Mouse (Mus musculus) MEL-GATA-1-ER (cell line): ENCODE results near the gene Gria3.
A peak's percentile ranks its signal among the peaks of the same experiment; 100 is the strongest.

Source experiments
- DNase-seq: peaks from one replicate; pipeline ENCODE4 v3.0.0-alpha.2; 2012; ENCODE audit warnings: low read depth; ENCODE audit errors: extremely low read depth

The Gria3 gene

GRCm38 (mm10) chrX:41400058-41400904 lies at the start of gene Gria3:
Gene Gria3, plus strand, starts transcription at chrX:41400854.
- DNase-seq = no peak

GRCm38 (mm10) chrX:41387086-41387485 lies 13.6 kb upstream of the Gria3 start:
- DNase-seq = no peak

- peak; percentile 77 for DNase-seq
These were observed 11.6 kb upstream of the Gria3 start for GRCm38 (mm10) chrX:41389079-41389478.

- no peak for DNase-seq
These were observed 2.2 kb upstream of the Gria3 start for GRCm38 (mm10) chrX:41398482-41398881.

GRCm38 (mm10) chrX:41401186-41401585 lies 532 bp downstream of the Gria3 start:
- no peak for DNase-seq

GRCm38 (mm10) chrX:41401590-41402240 lies 1.1 kb downstream of the Gria3 start:
- no peak for DNase-seq

- DNase-seq = no peak
These were observed 2.0 kb downstream of the Gria3 start for GRCm38 (mm10) chrX:41402656-41403055.

- no peak for DNase-seq
These were observed 5.6 kb downstream of the Gria3 start for GRCm38 (mm10) chrX:41406288-41406687.

- DNase-seq = no peak
These were observed 9.1 kb downstream of the Gria3 start for GRCm38 (mm10) chrX:41409791-41410190.

- no peak for DNase-seq
These were observed 25.0 kb downstream of the Gria3 start for GRCm38 (mm10) chrX:41425651-41426050.

- DNase-seq = no peak
These were observed 27.4 kb downstream of the Gria3 start for GRCm38 (mm10) chrX:41428011-41428410.

- no peak for DNase-seq
These were observed 34.9 kb downstream of the Gria3 start for GRCm38 (mm10) chrX:41435541-41435940.

- no peak for DNase-seq
These were observed 38.2 kb downstream of the Gria3 start for GRCm38 (mm10) chrX:41438841-41439240.

- no peak for DNase-seq
These were observed 48.2 kb downstream of the Gria3 start for GRCm38 (mm10) chrX:41448876-41449275.

GRCm38 (mm10) chrX:41477486-41477885 lies 76.8 kb downstream of the Gria3 start:
- no peak for DNase-seq

GRCm38 (mm10) chrX:41496528-41496927 lies 95.9 kb downstream of the Gria3 start:
- no peak for DNase-seq

- DNase-seq = no peak
These were observed 104.7 kb downstream of the Gria3 start for GRCm38 (mm10) chrX:41505371-41505770.

GRCm38 (mm10) chrX:41507959-41508358 lies 107.3 kb downstream of the Gria3 start:
- DNase-seq = no peak

GRCm38 (mm10) chrX:41514982-41515381 lies 114.3 kb downstream of the Gria3 start:
- no peak for DNase-seq

GRCm38 (mm10) chrX:41532511-41532910 lies 131.9 kb downstream of the Gria3 start:
- DNase-seq = peak; percentile 11

GRCm38 (mm10) chrX:41535886-41536285 lies 135.2 kb downstream of the Gria3 start:
- DNase-seq = no peak

- no peak for DNase-seq
These were observed 161.8 kb downstream of the Gria3 start for GRCm38 (mm10) chrX:41562296-41563060.
